Mouse (Mus musculus) hindbrain, embryonic 12.5 days (tissue): ENCODE data around the gene Casz1. TPM values are rescaled to one million over a fixed set of nuclear protein-coding genes. Genes with fewer than 3 reads are reported as not detected.

Source experiments
- ATAC-seq: fragments of 200-750 bp; cut with Nextera tagmentation; 2 replicates; pipeline ENCODE4 v1.8.0; 2017; ENCODE audit warnings: moderate TSS enrichment; ENCODE audit not compliant: low FRiP score
- H3K27ac ChIP-seq: fragments of 300-500 bp; sonication (generic); 2 replicates; pipeline ENCODE4 v1.5.1; 2016; ENCODE audit warnings: mild to moderate bottlenecking
- H3K27me3 ChIP-seq: fragments of 300-500 bp; sonication (generic); 2 replicates; pipeline ENCODE4 v1.6.1; 2016; ENCODE audit warnings: mild to moderate bottlenecking
- H3K36me3 ChIP-seq: fragments of 300-500 bp; sonication (generic); 2 replicates; pipeline ENCODE4 v1.6.1; 2016; ENCODE audit warnings: mild to moderate bottlenecking
- H3K4me1 ChIP-seq: fragments of 300-500 bp; sonication (generic); 2 replicates; pipeline ENCODE4 v1.6.1; 2016
- H3K4me2 ChIP-seq: fragments of 300-500 bp; sonication (generic); replicated peaks from 2 replicates; pipeline ENCODE4 v1.6.1; 2016; ENCODE audit warnings: mild to moderate bottlenecking
- H3K4me3 ChIP-seq: fragments of 300-500 bp; sonication (generic); 2 replicates; pipeline ENCODE4 v1.5.1; 2016; ENCODE audit warnings: mild to moderate bottlenecking
- H3K9ac ChIP-seq: fragments of 300-500 bp; sonication (generic); 2 replicates; pipeline ENCODE4 v1.6.1; 2016; ENCODE audit warnings: mild to moderate bottlenecking, moderate library complexity
- H3K9me3 ChIP-seq: fragments of 300-500 bp; sonication (generic); replicated peaks from 2 replicates; pipeline ENCODE4 v1.6.1; 2016; ENCODE audit warnings: mild to moderate bottlenecking
- WGBS: fragments of 180-500 bp; shearing (Covaris S2); methylation state at CpG from one replicate; pipeline ENCODE4 v1.1.7; 2016; 5-methylcytosine and 5-hydroxymethylcytosine counted together
- polyA plus RNA-seq: library from polyadenylated mRNA; unstranded; fragments of >200 nt; fragmentation: Nextera tagmentation; extraction: Ambion mirVana; gene quantifications from 2 replicates; pipeline ENCODE4 v1.2.1, GENCODE M21; 2016

The Casz1 gene
- polyA plus RNA-seq, 1 experiment from 2014 or later, result 8.9 TPM

DNA sequence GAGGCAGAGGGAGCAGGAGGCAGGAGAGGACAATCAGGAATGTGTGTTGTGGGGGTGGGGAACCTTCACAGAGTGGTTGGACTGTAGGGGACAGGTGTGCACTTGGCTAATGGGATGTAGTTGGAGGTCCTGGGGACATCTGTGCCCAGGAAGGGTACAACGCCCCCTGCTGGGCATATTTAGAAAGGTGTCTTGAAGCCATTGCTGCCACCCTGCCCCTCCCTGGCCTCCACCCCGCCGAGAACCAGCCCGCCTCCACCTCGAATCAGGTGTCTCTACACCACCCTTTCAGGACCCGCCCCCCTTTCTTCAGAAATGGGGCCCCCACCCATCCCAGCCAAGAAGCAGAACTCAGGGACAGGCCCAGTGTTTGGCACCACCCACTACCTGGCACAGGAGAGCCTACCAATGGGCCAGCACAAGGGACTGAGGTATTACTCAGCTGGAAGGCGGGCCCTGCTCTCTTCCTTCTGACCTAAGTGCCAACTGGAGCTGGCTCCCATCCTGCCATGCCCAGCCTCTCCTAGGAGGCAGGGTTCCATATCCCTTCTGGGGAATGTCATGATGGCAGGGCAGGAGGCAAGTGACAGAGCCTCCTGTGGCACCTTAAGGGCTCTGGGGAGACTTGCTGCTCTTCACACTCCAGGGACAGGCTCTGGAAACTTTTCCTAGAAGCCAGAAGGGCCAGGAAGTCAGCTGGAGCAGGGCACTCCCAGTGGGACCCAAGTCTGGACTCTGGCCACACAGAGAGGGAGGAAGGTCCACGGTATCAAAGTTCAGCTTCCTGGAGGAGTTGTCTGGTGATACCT is 98.9 kb downstream of the Casz1 start:
- Histone ChIP-seq H3K36me3 (no peaks in the 10 kb centered on the region), H3K4me3 (no peak overlapping the region), H3K9me3 (no peaks in the 10 kb centered on the region), H3K27ac (no peak overlapping the region), H3K9ac (no peak overlapping the region), H3K4me2 (peak overlapping the region; percentile 95), H3K27me3 (peaks cover 90% of the 10 kb centered on the region), H3K4me1 (peaks cover 49% of the 10 kb centered on the region)
- ATAC-seq, result no peak
- 39% methylated on average over 8 of the region's 8 CpGs for WGBS

DNA sequence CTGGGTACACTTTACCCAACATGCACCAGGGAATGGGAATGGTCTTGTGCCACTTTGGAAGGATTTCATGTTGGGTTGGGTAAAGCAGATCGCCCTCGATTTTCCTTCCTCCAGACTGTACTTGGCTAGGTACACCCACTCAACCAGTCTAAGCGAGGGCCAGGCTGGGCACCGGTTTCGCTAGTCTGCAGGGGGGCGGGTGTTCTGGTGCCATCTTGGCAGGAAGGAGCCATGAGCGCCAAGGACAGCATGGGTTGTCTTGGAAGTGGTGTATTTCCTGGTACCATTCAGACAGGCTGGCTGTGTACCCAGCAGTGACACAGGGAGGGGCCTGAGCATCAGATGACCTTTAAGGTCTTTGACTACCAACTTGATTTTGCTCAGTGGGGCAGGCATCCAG is 101.1 kb downstream of the Casz1 start:
- Histone ChIP-seq H3K27ac (no peak overlapping the region), H3K4me2 (no peak overlapping the region), H3K27me3 (peaks cover 74% of the 10 kb centered on the region), H3K36me3 (no peaks in the 10 kb centered on the region), H3K9ac (no peak overlapping the region), H3K4me3 (no peak overlapping the region), H3K4me1 (peaks cover 65% of the 10 kb centered on the region), H3K9me3 (no peaks in the 10 kb centered on the region)
- no peak for ATAC-seq
- WGBS, result 93% methylated on average over 7 of the region's 7 CpGs

DNA sequence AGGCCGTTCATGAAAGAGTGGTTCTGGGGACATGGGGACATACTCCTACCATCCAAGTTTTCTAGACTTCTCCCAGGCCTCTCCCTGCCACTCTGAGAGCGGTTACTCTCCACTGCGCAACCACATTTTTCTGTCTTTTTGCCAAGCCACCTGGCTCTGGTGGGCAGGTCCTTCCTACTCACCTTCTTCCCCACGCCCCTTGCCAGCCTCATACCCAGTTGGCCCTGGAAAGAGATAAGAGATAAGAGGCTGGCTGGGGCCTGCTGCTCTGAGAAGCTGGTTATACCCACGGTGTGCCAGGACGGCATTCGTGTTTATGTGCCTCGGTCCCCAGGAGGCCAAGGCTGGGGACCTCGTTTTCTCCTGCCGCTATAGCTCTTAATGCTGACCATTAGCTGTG is 102.6 kb downstream of the Casz1 start:
- 90% methylated on average over 10 of the region's 10 CpGs for WGBS
- Histone ChIP-seq H3K9me3 (no peaks in the 10 kb centered on the region), H3K4me3 (no peak overlapping the region), H3K27me3 (peaks cover 73% of the 10 kb centered on the region), H3K4me1 (peaks cover 68% of the 10 kb centered on the region), H3K4me2 (no peak overlapping the region), H3K27ac (no peak overlapping the region), H3K36me3 (no peaks in the 10 kb centered on the region), H3K9ac (no peak overlapping the region)
- no peak for ATAC-seq

DNA sequence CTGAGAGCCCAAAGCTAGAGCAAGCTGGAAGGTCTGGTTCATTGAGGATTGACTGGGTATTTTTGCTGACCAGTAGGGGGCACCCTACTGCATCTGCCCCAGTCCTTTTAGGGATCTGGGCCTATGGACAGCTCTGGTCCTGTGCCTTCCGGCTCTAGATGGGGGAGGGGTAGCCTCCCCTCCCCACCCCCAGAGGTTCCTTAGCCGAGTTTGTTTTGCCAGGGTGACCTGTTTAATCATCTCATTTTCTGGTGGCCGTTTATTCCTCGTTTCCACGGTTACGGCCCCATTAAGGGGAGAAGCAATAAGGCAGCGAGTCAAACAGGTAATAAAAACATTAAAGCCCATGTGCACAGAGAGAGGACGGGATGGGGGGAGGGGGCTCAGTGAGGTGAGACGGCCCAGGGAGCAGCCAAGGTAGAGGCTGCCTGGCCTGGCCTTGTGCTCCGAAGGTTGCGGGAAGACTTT is 104.0 kb downstream of the Casz1 start:
- H3K4me1 ChIP-seq, result peaks cover 72% of the 10 kb centered on the region
- ATAC-seq, result no peak
- 55% methylated on average over 11 of the region's 11 CpGs for WGBS
- no peak overlapping the region for H3K9ac ChIP-seq
- H3K9me3 ChIP-seq, result no peaks in the 10 kb centered on the region
- peaks cover 72% of the 10 kb centered on the region for H3K27me3 ChIP-seq
- H3K4me2 ChIP-seq, result no peak overlapping the region
- no peaks in the 10 kb centered on the region for H3K36me3 ChIP-seq
- H3K27ac ChIP-seq, result no peak overlapping the region
- no peak overlapping the region for H3K4me3 ChIP-seq

DNA sequence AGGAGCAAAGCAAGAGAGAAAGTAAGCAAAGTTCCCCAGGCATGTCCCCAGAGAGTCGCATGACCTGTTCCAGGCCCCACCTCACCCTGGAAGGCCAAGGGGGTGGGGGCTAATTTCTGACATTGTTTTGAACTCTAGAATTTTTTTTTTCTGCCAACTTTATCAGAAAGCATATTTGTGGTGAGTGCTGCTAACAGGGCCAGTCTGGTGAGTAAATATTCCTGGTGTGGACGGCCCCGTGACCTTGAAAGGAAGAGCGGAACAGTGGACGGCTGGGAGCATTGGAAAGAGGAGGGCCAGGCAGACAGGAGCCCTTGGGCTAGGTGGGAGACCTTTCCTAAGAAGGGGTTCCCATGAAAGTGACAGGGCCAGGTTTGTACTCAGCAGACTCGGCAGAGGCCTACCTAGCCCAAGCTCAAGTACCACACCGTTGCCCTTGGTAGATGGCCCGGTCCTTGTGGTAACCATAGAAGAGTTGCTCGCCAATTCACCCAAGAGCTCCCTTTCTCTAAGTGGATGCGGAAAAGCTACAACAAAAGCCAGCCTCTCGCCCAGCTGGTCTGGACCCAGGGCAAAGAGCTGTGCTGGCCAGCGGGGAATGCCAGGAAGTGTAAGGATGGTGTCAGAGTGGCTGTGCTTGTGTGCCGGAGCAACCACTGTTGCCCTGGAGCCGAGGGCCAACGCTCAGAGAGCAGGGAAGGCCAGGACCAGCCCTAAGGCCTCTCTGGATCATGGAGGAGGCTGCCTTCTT is 104.7 kb downstream of the Casz1 start:
- Histone ChIP-seq H3K36me3 (no peaks in the 10 kb centered on the region), H3K9ac (no peak overlapping the region), H3K9me3 (no peaks in the 10 kb centered on the region), H3K27ac (peak overlapping the region; percentile 55; the same call in 1 of the 2 replicates), H3K27me3 (peaks cover 72% of the 10 kb centered on the region), H3K4me3 (no peak overlapping the region), H3K4me1 (peaks cover 66% of the 10 kb centered on the region), H3K4me2 (no peak overlapping the region)
- ATAC-seq, result no peak
- WGBS, result 80% methylated on average over 15 of the region's 15 CpGs

DNA sequence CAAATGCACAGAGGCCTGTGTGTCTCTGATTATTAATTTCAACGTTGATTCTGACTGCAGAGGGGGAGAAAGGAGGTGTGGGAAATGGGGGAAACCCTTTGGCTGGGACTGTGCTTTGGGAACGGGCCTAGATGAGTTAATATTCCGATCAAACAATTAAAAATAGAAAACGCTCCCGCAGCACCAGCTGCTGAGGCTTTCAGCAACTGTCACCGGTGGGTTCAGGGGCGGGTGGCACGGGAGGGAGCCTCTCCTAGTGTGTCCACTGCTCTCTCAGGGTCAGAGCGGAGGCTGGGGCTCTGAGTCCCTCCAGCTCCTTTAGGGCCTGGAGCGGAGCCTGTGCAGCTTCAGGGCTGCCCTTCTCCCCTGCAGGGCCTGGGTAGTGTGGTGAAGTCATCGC is 105.3 kb downstream of the Casz1 start:
- peaks cover 70% of the 10 kb centered on the region for H3K27me3 ChIP-seq
- no peak for ATAC-seq
- no peaks in the 10 kb centered on the region for H3K9me3 ChIP-seq
- H3K4me3 ChIP-seq, result no peak overlapping the region
- H3K36me3 ChIP-seq, result no peaks in the 10 kb centered on the region
- H3K9ac ChIP-seq, result 0 out of 2 replicates have a peak overlapping the region, but pooled peaks have one; percentile 10
- peaks cover 66% of the 10 kb centered on the region for H3K4me1 ChIP-seq
- H3K4me2 ChIP-seq, result no peak overlapping the region
- H3K27ac ChIP-seq, result no peak overlapping the region
- 58% methylated on average over 11 of the region's 11 CpGs for WGBS

DNA sequence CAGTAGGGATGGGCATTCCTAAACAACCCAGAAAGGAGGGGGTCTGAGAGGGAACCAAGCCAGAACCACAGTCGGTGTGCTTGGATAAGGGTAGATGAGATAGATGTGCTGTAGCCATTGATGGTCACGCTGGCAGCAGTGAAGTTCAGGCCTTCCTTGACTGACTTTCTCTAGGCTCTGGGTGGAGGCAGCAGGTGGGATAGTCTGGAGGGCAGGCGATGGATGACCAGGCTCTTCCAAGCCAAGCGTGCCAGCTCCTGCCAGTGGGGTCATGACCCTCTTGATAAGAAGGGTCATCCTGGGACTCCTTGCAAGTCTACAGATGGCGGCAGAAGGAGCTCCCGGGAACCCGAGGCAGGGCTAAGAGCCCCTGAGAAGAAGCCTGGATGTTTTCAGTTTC is 107.9 kb downstream of the Casz1 start:
- Histone ChIP-seq H3K27me3 (peaks cover 50% of the 10 kb centered on the region), H3K9ac (no peak overlapping the region), H3K4me3 (no peak overlapping the region), H3K4me2 (no peak overlapping the region), H3K36me3 (no peaks in the 10 kb centered on the region), H3K9me3 (no peaks in the 10 kb centered on the region), H3K4me1 (peaks cover 79% of the 10 kb centered on the region), H3K27ac (no peak overlapping the region)
- no peak for ATAC-seq
- 50% methylated on average over 7 of the region's 7 CpGs for WGBS

DNA sequence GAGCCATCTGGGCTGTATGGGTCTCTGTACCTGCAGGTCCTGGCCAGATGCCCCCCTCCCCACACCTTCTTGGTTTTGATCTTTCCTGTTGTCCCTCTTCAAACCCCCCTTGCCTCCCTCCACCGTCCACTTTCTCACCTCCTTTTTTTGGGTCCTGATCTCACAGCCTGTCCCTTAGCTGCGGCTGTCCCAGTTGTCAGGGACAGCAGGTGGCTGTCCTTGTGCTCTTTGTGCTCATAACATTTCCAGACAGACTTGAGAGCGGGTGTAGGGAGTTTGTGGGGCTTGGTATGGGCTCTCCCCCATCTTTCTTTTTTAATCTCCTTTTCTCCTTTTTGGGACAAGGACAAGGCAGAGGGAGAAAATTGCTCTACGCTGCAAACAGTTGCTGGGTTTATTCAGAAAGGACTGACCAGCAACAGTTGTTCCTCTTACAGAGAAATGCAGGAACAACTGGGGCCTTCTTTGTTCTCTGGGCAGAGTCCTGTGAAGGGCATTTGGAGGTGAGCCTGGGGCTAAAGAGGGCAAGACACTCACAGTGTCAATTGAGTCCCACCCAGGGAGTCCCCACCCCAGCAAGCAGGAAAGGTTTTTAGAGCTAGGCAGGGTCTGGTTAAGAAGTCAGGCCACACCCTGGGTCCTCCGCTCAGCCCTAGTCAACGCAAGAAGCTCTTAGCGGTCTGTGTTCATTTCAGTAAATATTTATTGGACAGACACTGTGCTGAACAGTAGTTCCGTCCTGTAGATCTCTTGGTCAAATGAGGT is 108.8 kb downstream of the Casz1 start:
- no peak overlapping the region for H3K4me3 ChIP-seq
- H3K9me3 ChIP-seq, result no peaks in the 10 kb centered on the region
- 56% methylated on average over 8 of the region's 8 CpGs for WGBS
- ATAC-seq, result no peak
- peaks cover 76% of the 10 kb centered on the region for H3K4me1 ChIP-seq
- H3K4me2 ChIP-seq, result no peak overlapping the region
- H3K36me3 ChIP-seq, result no peaks in the 10 kb centered on the region
- no peak overlapping the region for H3K9ac ChIP-seq
- no peak overlapping the region for H3K27ac ChIP-seq
- peaks cover 51% of the 10 kb centered on the region for H3K27me3 ChIP-seq

DNA sequence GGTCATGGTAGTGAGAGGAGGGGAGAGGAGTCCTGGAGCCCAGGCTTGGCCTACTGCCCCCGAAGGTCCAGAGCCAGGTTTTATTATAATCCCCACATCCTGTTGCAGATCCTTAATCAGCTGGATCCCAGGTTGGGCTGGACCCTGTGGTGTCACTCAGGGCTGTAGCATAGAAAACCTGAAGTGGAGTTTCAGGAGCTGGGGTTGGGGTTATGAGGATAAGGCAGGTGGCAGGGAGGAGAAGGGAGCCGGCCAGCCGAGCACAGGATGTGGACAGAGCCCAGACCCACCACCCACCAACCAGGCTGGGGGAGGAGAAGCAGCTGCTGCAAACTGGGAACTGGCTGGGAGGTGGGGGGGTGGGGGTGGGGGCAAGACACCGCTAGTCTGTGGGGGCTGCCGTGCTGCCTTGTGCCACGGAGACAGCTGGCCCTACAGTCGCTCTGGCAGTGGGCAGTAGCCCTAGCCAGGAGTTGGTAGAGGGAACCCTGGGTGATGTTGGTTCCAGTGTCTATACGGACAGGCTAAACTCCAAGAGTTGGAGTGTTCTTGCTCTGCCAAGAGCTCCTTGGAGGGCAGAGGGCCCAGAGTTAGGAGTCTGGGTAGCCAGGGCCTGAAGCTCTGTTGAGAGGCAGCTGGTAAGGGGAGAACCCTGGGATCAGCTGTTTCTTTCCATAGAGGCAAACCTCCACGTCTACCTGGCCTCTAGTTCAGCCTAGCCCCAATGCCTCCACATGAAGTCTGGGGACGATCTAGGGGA is 110.8 kb downstream of the Casz1 start:
- peak; percentile 78 for ATAC-seq
- no peaks in the 10 kb centered on the region for H3K9me3 ChIP-seq
- no peak overlapping the region for H3K9ac ChIP-seq
- peaks cover 65% of the 10 kb centered on the region for H3K27me3 ChIP-seq
- H3K27ac ChIP-seq, result peak overlapping the region; percentile 74
- H3K4me3 ChIP-seq, result no peak overlapping the region
- H3K4me2 ChIP-seq, result 0 out of 2 replicates have a peak overlapping the region, but pooled peaks have one; percentile 13
- no peaks in the 10 kb centered on the region for H3K36me3 ChIP-seq
- peaks cover 77% of the 10 kb centered on the region for H3K4me1 ChIP-seq
- 43% methylated on average over 10 of the region's 10 CpGs for WGBS

DNA sequence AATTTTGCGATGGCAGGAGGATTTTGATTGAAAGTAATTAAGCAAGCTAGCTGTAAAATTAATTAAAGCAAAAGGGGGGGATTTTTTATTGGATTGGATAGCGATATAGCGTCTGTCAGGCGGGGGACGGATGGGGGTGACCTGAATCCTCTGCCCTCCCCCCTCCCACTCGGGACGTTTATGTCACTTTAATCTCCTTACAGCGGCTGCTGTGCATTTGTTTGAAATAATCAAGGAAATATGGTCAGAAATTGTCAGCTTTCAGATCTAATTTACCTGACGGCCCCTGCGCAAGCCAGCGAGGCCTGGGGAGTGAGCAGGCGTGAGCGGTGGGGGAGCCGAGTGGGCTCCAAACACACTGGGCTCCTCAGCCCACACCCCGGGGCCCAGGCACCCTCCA is 111.6 kb downstream of the Casz1 start:
- no peak for ATAC-seq
- Histone ChIP-seq H3K27me3 (peaks cover 69% of the 10 kb centered on the region), H3K4me3 (no peak overlapping the region)

DNA sequence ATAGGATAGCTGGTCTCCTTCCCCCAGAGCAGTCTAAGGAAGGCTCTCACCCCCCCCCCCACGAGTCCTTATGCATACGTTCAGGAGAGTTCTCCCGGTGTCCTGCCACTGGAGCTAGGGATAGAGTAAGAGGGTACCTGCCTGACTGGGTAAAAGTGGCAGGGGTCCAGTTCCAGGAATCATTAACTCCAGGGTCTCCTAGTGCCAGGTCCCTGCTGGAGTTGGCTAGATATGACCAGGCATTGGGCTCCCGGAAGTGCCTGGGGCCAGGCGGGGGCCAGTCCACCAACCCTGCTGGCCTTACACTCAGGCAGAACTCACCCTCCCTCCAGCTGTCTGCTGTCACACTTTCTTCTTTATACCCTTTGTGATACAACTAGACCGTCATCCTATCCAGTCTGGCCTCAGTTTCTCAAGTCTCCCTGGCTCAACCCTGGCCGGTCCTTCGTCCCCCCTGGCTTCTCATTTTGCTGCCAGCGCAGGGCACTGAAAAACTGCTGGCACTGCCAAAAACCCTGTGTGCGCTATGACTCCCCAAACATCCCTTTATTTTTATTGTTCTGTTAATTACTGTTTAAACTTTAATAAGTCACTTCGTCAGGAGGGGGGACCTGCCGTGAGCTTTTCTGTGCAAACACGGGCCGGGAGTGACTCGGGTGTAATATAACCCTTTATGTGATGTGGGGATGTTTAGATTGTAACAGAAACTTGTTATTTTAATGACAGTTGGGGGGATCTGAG is 114.6 kb downstream of the Casz1 start:
- Histone ChIP-seq H3K36me3 (no peaks in the 10 kb centered on the region), H3K9ac (no peak overlapping the region), H3K4me2 (no peak overlapping the region), H3K27ac (no peak overlapping the region), H3K4me3 (no peak overlapping the region), H3K9me3 (no peaks in the 10 kb centered on the region), H3K4me1 (peaks cover 84% of the 10 kb centered on the region), H3K27me3 (peaks cover 68% of the 10 kb centered on the region)
- 59% methylated on average over 15 of the region's 15 CpGs for WGBS
- ATAC-seq, result no peak

More for the DNA sequence above, 111.6 kb downstream of the Casz1 start:
- WGBS, result 57% methylated on average over 15 of the region's 15 CpGs
- H3K27ac ChIP-seq, result peak overlapping the region; percentile 74; the same call in 1 of the 2 replicates
- H3K4me1 ChIP-seq, result peaks cover 78% of the 10 kb centered on the region
- no peak overlapping the region for H3K9ac ChIP-seq
- no peak overlapping the region for H3K4me2 ChIP-seq
- no peaks in the 10 kb centered on the region for H3K36me3 ChIP-seq
- H3K9me3 ChIP-seq, result no peaks in the 10 kb centered on the region
